Comparison of ENCODE assay signal across 8 mouse cellular contexts in genomic region chr9:106370620-106371383, GRCm38 (mm10). TPM values are rescaled to one million over a fixed set of nuclear protein-coding genes. Genes with fewer than 3 reads are reported as not detected.
DNase-seq lines count a peak whose midpoint lies in the region; ATAC-seq and TF ChIP-seq lines count a peak whose summit lies in the region.

No protein-coding gene starts in this region.

- no peaks in the 10 kb centered on the region for H3K27me3 ChIP-seq in neural tube, embryonic 12.5 days (replicated peaks)

- intact Hi-C loops in left cerebral cortex, postnatal 36 days (cut with DNase I), result no loop called here
- intact Hi-C loops in left cerebral cortex, postnatal 14 days (cut with DNase I), result loop anchor here (5.0 kb wide), 1 partner anchor 64 kb away; no protein-coding TSS in a partner anchor

- peak overlapping the region; percentile 97 for H3K4me3 ChIP-seq in embryonic fibroblast, embryonic 13.5 days (ENCODE audit: insufficient read depth, low read length)
- peak overlapping the region; percentile 87 for H3K4me3 ChIP-seq in neural tube, embryonic 12.5 days

- H3K4me2 ChIP-seq in neural tube, embryonic 12.5 days (replicated peaks), result peak overlapping the region; percentile 77

- H3K36me3 ChIP-seq in neural tube, embryonic 12.5 days, result peaks cover 33% of the 10 kb centered on the region

- H3K9ac ChIP-seq in neural tube, embryonic 12.5 days, result peak overlapping the region; percentile 35

- no peak for TF ChIP-seq POLR2A in embryonic fibroblast, embryonic 13.5 days (IDR thresholded peaks at IDR 0.05; ENCODE audit: low read depth, low read length)

- TF ChIP-seq CTCF in embryonic fibroblast, embryonic 13.5 days (IDR thresholded peaks at IDR 0.05; ENCODE audit: borderline replicate concordance, insufficient read depth, low read length), result no peak

- 88% methylated on average over 30 of the region's 30 CpGs for WGBS in neural tube, embryonic 12.5 days

- H3K27ac ChIP-seq in embryonic fibroblast, embryonic 13.5 days (ENCODE audit: insufficient read depth, low read length), result peak overlapping the region; percentile 10; the same call in 1 of the 2 replicates
- H3K27ac ChIP-seq in neural tube, embryonic 12.5 days, result no peak overlapping the region

- DNase-seq in left cerebral cortex, postnatal 36 days (ENCODE audit: low spot score in 2 of 2), result peak; percentile 51 to 55
- no peak for DNase-seq in left cerebral cortex, postnatal 14 days (ENCODE audit: low spot score in 2 of 2)
- DNase-seq in induced T-regulatory cell, adult 2 months (ENCODE audit: low read depth), result peak; percentile 20
- no peak for DNase-seq in frontal cortex, postnatal 14 days (ENCODE audit: low spot score in 2 of 2)
- no peak for DNase-seq in thymus, postnatal 14 days
- no peak for DNase-seq in gastrocnemius, postnatal 10 days

- no peak for ATAC-seq in neural tube, embryonic 12.5 days (ENCODE audit: low FRiP score, low read depth)

- no peaks in the 10 kb centered on the region for H3K9me3 ChIP-seq in neural tube, embryonic 12.5 days

- peaks cover 13% of the 10 kb centered on the region; the same call in 1 of the 2 replicates for H3K4me1 ChIP-seq in embryonic fibroblast, embryonic 13.5 days (ENCODE audit: control insufficient read depth, insufficient read depth, low read length)
- peaks cover 33% of the 10 kb centered on the region for H3K4me1 ChIP-seq in neural tube, embryonic 12.5 days

RNA-seq across cellular contexts. Expression of gene Dusp7, which starts 2.4 kb away (rescaled TPM):
- total RNA-seq in left cerebral cortex, postnatal 36 days (2021), result 100 to 1,000 TPM; 103 to 118 TPM
- 100 to 1,000 TPM in 1 of 2 experiments, 10 to 100 TPM in 1; 95.1 to 102 TPM for total RNA-seq in left cerebral cortex, postnatal 14 days (2021)
- polyA plus RNA-seq in embryonic fibroblast, embryonic 13.5 days (2011; ENCODE audit: insufficient read length, low read depth, missing spikeins), result 63.0 and 67.2 TPM in 2 replicates
- polyA plus RNA-seq in neural tube, embryonic 12.5 days (2016; fragmentation: Nextera tagmentation; extraction: Ambion mirVana), result 18.9 and 21.3 TPM in 2 replicates
- 10 to 100 TPM; 16.0 to 19.9 TPM for total RNA-seq in gastrocnemius, postnatal 10 days (2021)

RNA-seq across cellular contexts. Expression of gene Rpl29, which starts 58.5 kb away (rescaled TPM):
- 100 to 1,000 TPM; 278 to 331 TPM for total RNA-seq in left cerebral cortex, postnatal 36 days (2021)
- 100 to 1,000 TPM; 336 to 343 TPM for total RNA-seq in left cerebral cortex, postnatal 14 days (2021)
- polyA plus RNA-seq in embryonic fibroblast, embryonic 13.5 days (2011; ENCODE audit: insufficient read length, low read depth, missing spikeins), result 346 and 369 TPM in 2 replicates
- polyA plus RNA-seq in neural tube, embryonic 12.5 days (2016; fragmentation: Nextera tagmentation; extraction: Ambion mirVana), result 698 and 706 TPM in 2 replicates
- total RNA-seq in gastrocnemius, postnatal 10 days (2021), result 100 to 1,000 TPM; 456 to 462 TPM

Comparison
In these comparisons a context has a peak if more than half of its experiments do, and no peak if none do; other contexts are left out.
1. DNase-seq: peak in left cerebral cortex, postnatal 36 days (2 of 2) and induced T-regulatory cell, adult 2 months (single experiment); none in left cerebral cortex, postnatal 14 days (0 of 2), frontal cortex, postnatal 14 days (0 of 2), thymus, postnatal 14 days (single experiment) and gastrocnemius, postnatal 10 days (single experiment).
2. RNA of gene Dusp7, which starts 2.4 kb away (total RNA-seq): 103 to 118 TPM in left cerebral cortex, postnatal 36 days and 95.1 to 102 TPM in left cerebral cortex, postnatal 14 days; 16.0 to 19.9 TPM in gastrocnemius, postnatal 10 days; every median in the first group is over 4 times any median in the second.